Mouse (Mus musculus) urinary bladder, postnatal 36 days (tissue): ENCODE data around the gene Magt1.
"Not testable (repeated sequence)": the region's sequence is repeated elsewhere in the genome, so short reads cannot be mapped to it uniquely, and the experiment has no call there.

ENCODE experiments used
- DNase-seq, 2 experiments: peaks; one replicate each; pipeline ENCODE4 v3.0.0; 2022; ENCODE audit warnings: low spot score in 2 of 2, mixed read lengths in 1 of 2

Gene Magt1

DNA sequence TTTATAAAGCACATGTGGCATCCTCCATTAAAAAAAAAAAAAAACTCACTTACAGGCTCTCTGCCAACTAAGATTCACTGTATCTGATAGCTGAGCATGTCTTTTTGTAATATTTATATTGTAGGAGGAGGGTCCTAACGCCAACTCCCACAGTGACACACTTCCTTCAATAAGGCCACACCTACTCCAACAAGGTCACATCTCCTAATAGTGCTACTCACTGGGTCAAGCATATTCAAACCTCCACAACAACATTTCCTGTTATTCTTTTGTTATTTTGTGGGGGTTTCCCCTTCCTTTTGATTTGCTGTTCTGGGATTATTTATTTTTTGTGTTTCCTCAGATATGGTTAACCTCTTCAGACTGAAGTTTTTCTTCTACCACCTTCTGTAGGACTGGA, 65.3 kb downstream of the Magt1 start:
- DNase-seq = no peak

DNA sequence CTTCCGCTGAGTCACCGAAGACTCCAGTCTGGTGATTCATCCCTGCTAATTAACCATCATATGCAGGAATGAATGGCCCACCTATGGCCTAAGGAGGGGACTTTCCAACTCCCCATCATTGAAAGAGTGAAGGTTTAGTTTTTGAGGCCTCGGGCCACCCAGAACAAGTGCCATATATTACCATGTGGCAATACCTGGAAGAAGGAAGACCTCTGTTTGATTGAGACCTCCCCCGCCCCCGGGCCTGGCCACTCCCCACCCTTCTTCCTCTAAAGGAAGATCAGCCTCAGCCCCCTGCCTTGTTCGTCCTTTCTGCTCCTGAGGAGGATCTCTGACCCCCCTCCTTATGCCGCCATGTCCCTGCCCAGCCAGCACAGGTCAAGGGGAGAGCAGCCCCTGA, 72.5 kb downstream of the Magt1 start:
- no peak for DNase-seq

DNA sequence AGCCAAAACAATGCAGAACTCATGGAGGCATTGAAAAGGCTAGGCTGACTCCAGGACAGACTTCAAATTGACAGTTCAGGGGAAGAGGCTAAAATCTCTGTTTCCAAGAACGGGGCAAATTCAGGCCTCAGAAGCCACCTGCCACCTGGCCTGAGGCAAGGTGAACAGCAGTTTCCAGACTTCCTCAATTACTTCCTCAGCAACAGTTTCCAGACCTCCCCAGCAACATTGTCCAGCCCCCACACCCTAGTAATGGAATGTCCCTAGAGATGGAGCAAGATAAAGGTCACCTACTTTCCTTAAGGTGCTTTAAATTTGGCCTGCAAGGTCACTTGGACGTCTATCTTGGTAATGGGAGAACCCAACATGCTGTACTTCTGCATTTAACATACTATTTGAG, 74.0 kb downstream of the Magt1 start:
- DNase-seq = no peak

GRCm38 (mm10) chrX:105934341-105934740, 77.4 kb downstream of the Magt1 start:
- peak in 1 of 2 experiments; percentile 4 for DNase-seq

GRCm38 (mm10) chrX:105929478-105930038, 82.1 kb downstream of the Magt1 start:
- DNase-seq = no peak

GRCm38 (mm10) chrX:105928861-105929477, 82.7 kb downstream of the Magt1 start, which contains the start of gene Atrx:
Atrx (minus strand) TSS chrX:105929403.
- DNase-seq = peak; percentile 48 to 74

GRCm38 (mm10) chrX:105927941-105928860, 83.5 kb downstream of the Magt1 start:
- peak; percentile 3 to 8 for DNase-seq

DNA sequence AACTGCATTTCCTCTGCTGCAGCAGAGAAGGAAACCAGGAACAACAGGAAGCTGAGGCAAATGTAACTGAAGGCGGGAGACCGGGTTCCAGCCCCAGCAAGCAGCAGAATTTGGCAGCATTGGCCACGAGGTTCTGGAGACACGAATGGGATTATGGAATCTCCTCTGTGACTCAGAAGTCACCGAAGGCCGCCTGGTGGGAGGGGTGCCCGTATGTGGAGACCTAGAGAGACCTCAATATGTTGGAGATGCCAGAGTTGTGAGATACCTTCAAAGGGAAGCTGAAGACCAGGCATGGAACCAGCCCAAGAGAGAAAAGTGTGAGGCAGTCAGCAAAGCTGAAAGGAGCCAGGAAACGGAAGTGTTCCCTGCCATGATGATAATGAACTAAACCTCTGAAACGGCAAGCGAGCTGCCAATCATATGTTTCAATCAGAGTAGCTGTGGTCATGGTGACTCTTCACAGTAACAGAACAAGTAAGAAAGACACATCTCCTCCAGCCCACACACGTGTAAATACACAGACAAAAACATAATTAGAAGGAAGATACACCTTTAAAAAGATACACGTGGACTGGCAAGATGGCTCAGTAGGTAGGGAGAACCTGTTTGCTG, 85.5 kb downstream of the Magt1 start:
- DNase-seq = peak in 1 of 2 experiments; percentile 3

- DNase-seq = no peak
Measured at GRCm38 (mm10) chrX:105924326-105925070, 87.2 kb downstream of the Magt1 start.

DNA sequence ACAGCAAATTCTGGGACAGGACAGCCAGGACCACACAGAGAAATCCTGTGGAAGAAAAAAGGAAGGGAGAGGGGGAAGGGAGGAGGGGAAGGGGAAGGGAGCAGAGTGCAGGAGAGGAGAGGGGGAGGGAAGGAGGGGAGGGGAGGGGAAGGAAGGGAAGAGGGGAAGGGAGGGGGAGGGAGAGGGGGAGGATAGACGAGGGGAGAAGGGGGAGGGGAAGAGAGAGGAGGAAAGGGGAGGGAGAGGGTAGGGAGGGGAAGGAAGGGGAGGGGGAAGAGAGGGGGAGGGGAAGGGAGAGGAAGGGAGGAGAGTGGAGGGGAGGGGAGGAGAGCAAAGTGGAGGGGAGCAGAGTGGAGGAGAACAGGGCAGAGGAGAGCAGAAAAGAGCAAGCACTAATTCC, 87.8 kb downstream of the Magt1 start:
- no peak for DNase-seq

DNA sequence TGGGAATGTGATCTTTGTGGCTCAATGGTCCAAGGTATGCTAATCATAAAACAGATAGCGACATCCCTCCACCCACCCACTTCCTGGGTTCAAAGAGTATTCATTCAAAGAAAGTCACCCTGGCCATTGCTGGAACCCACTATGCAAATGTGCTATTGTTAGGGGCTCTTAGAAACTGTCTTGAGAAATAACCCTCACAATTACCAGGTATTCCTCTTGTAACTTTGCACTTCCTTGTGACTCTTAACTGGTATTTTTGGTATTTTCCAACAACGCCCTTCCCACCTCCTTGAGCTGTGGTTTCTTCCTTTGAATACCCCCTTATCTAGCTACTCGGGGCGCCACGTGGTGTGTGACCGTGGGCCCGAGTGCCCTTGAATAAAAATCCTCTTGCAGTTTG, 88.7 kb downstream of the Magt1 start:
- DNase-seq = not testable (repeated sequence)

DNA sequence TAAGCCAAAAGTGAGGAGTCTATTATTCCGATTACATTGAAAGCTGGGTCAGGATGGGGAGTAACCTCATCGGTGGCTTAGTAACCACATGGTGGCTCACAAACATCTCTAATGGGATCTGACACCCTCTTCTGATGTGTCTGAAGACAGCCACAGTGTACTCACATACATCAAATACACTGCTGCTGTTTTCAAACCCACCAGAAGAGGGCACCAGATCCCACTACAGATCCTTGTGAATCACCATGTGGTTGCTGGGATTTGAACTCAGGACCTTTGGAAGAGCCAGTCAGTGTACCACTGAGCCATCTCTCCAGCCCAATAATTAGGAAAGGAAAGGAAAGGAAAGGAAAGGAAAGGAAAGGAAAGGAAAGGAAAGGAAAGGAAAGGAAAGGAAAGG, 90.3 kb downstream of the Magt1 start:
- peak in 1 of 2 experiments; percentile 4 for DNase-seq
